Mouse (Mus musculus) erythroid progenitor cell, adult 5-6 weeks (primary cell): ENCODE data around the gene Lmod1. TPM values are rescaled to one million over a fixed set of nuclear protein-coding genes. Genes with fewer than 3 reads are reported as not detected.
"Not testable (repeated sequence)": the region's sequence is repeated elsewhere in the genome, so short reads cannot be mapped to it uniquely, and the experiment has no call there.

Experiments
- ATAC-seq: replicated peaks from 2 replicates; pipeline ENCODE4 v1.8.0; 2016; ENCODE audit warnings: moderate number of reproducible peaks, mild to moderate bottlenecking, moderate TSS enrichment, inconsistent platforms; ENCODE audit not compliant: poor library complexity, low FRiP score, severe bottlenecking
- total RNA-seq, 2 experiments: library from RNA; stranded (forward) in 1 of 2; stranded (reverse) in 1 of 2; fragments of 150-400 nt in 1 of 2; fragments of 186-747, 209-891 nt in 1 of 2; gene quantifications; 2 replicates each; pipeline versions ENCODE4 v1.2.3 to v1.2.4; 2015 to 2017; ENCODE audit warnings: low replicate concordance in 2 of 2

Gene Lmod1
- total RNA-seq, 2 experiments from 2014 or later: not detected

GRCm38 (mm10) chr1:135359071-135359470, 34.5 kb downstream of the Lmod1 start:
- ATAC-seq: no peak

GRCm38 (mm10) chr1:135361491-135361890, 36.9 kb downstream of the Lmod1 start:
- no peak for ATAC-seq

- ATAC-seq: no peak
These were observed 37.5 kb downstream of the Lmod1 start for GRCm38 (mm10) chr1:135362115-135362514.

GRCm38 (mm10) chr1:135363446-135363845, 38.8 kb downstream of the Lmod1 start:
- no peak for ATAC-seq

GRCm38 (mm10) chr1:135366380-135366779, 41.8 kb downstream of the Lmod1 start:
- no peak for ATAC-seq

- no peak for ATAC-seq
These were observed 42.4 kb downstream of the Lmod1 start for GRCm38 (mm10) chr1:135367005-135367404.

GRCm38 (mm10) chr1:135367595-135367994, 43.0 kb downstream of the Lmod1 start:
- no peak for ATAC-seq

- no peak for ATAC-seq
These were observed 43.6 kb downstream of the Lmod1 start for GRCm38 (mm10) chr1:135368245-135368644.

GRCm38 (mm10) chr1:135368982-135369381, 44.4 kb downstream of the Lmod1 start:
- no peak for ATAC-seq

- no peak for ATAC-seq
These were observed 44.8 kb downstream of the Lmod1 start for GRCm38 (mm10) chr1:135369415-135369814.

- ATAC-seq: no peak
These were observed 48.6 kb downstream of the Lmod1 start for GRCm38 (mm10) chr1:135373171-135373677.

- no peak for ATAC-seq
These were observed 49.7 kb downstream of the Lmod1 start for GRCm38 (mm10) chr1:135374175-135374867.

- ATAC-seq: no peak
These were observed 50.4 kb downstream of the Lmod1 start, which contains the start of gene Shisa4 for GRCm38 (mm10) chr1:135374868-135375581. Gene Shisa4, minus strand, starts transcription at chr1:135375237.

- 0 out of 2 replicates have a peak, but pooled peaks have one; percentile 22 for ATAC-seq
These were observed 54.0 kb downstream of the Lmod1 start for GRCm38 (mm10) chr1:135378576-135378975.

- ATAC-seq: no peak
These were observed 54.4 kb downstream of the Lmod1 start for GRCm38 (mm10) chr1:135379048-135379447.

- ATAC-seq: no peak
These were observed 55.7 kb downstream of the Lmod1 start for GRCm38 (mm10) chr1:135380071-135380991.

- ATAC-seq: not testable (repeated sequence)
These were observed 57.0 kb downstream of the Lmod1 start for GRCm38 (mm10) chr1:135381560-135381959.

- no peak for ATAC-seq
These were observed 59.6 kb downstream of the Lmod1 start for GRCm38 (mm10) chr1:135384171-135384570.

GRCm38 (mm10) chr1:135385161-135385560, 60.6 kb downstream of the Lmod1 start:
- no peak for ATAC-seq

- no peak for ATAC-seq
These were observed 74.9 kb downstream of the Lmod1 start for GRCm38 (mm10) chr1:135399466-135399865.
